Mouse (Mus musculus): ENCODE results near the gene Eif4e3. TPM values are rescaled to one million over a fixed set of nuclear protein-coding genes. Genes with fewer than 3 reads are reported as not detected.

The Eif4e3 gene
- polyA plus RNA-seq, 1 experiment from 2014 or later, result 14.9 TPM

DNA sequence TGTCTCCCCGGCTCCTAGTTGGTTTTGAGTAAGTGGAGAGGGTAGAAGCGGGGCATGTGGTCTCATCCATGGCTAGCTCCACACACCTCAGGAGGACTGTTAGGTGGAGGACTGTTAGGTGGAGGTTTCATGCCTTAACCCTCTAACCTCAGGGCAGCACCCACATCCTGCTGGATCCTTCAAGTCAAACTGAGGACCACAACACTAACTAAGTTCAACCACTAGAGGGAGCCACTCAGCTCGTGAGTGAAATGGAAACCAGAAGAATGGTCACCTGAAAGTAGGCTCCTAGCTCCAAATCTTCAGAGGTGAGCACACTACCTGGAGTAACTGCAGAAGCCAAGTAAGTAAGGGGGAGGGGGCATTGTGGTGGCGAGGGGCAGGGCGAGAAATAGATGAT lies 18.3 kb upstream of the Eif4e3 start:
- Histone ChIP-seq H3K4me2 (replicated peaks) (no peak overlapping the region), H3K9ac (no peak overlapping the region), H3K27ac (replicated peaks) (no peak overlapping the region), H3K9me3 (replicated peaks) (no peaks in the 10 kb centered on the region), H3K4me1 (no peaks in the 10 kb centered on the region), H3K4me3 (replicated peaks) (no peak overlapping the region), H3K36me3 (no peaks in the 10 kb centered on the region), H3K27me3 (peaks cover under 1% of the 10 kb centered on the region; the same call in 1 of the 2 replicates)
- 57% methylated on average over 5 of the region's 5 CpGs for WGBS
- ATAC-seq (ENCODE audit: insufficient number of reproducible peaks, low FRiP score, low TSS enrichment, low read depth), result no peak

DNA sequence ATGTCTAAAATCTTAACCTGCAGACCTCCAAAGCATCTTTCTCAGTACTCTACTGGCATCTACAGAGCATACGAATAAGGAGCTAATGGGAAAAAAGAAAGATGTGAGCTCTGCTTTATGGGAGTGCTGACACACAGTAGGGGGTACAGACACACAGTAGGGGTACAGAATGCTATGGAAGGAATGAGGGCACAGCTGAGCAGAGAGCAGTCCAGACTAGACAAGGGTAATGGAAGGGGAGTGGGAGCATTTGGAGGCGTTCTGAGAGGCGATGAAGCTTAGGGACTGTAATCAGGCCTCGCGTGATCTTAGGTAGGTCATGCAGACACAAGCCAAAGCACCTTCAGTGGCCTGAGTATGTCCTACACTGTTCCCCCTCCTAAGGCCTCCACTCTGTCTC lies 17.4 kb upstream of the Eif4e3 start:
- ATAC-seq (ENCODE audit: insufficient number of reproducible peaks, low FRiP score, low TSS enrichment, low read depth), result no peak
- no peak overlapping the region for H3K4me2 ChIP-seq (replicated peaks)
- no peaks in the 10 kb centered on the region for H3K27me3 ChIP-seq
- H3K9me3 ChIP-seq (replicated peaks), result no peaks in the 10 kb centered on the region
- no peak overlapping the region for H3K4me3 ChIP-seq (replicated peaks)
- 85% methylated on average over 5 of the region's 5 CpGs for WGBS
- H3K36me3 ChIP-seq, result no peaks in the 10 kb centered on the region
- no peak overlapping the region for H3K9ac ChIP-seq
- no peaks in the 10 kb centered on the region for H3K4me1 ChIP-seq
- H3K27ac ChIP-seq (replicated peaks), result no peak overlapping the region

DNA sequence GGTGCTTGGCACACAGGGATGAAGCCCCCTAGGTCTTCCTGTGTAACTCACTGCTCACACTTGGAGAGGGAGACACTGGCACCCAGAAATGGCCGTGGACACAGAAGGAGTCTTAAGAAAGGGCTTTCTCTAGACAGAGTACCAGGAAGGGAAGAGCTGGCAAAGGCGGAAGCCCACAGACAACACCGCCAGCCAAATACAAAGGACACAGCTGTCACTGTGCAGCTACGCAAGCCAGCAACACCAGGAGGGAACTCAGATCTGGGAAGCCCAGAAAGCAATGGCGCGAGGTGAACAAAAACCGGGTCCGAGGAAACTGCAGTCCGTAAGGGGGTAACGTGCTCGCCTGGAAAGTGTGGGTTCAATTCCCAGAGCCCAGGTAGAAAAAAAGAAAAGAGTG lies 11.5 kb upstream of the Eif4e3 start:
- H3K27me3 ChIP-seq, result no peaks in the 10 kb centered on the region
- no peaks in the 10 kb centered on the region for H3K4me1 ChIP-seq
- H3K9ac ChIP-seq, result no peak overlapping the region
- no peak overlapping the region for H3K27ac ChIP-seq (replicated peaks)
- no peak overlapping the region for H3K4me3 ChIP-seq (replicated peaks)
- no peaks in the 10 kb centered on the region for H3K9me3 ChIP-seq (replicated peaks)
- H3K36me3 ChIP-seq, result no peaks in the 10 kb centered on the region
- WGBS, result 86% methylated on average over 11 of the region's 11 CpGs
- H3K4me2 ChIP-seq (replicated peaks), result no peak overlapping the region
- no peak for ATAC-seq (ENCODE audit: insufficient number of reproducible peaks, low FRiP score, low TSS enrichment, low read depth)

DNA sequence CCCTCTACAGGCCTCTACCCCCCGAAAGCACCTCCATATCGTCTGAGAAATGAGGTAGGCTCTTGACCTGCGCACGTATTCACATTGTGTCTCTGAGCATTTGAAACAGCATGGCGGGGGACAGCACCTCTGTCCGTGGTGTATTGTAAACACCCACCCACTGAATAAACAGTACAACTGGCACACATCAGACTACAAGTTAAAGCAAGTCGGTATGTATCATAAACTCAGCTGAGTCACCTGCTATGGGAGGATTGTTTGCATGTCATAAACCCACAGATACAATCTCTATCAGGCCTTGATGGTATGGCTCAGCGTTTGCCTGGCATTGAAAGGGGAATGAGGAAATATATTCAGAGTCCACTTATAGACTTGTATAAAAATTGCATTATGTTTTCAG lies 10.8 kb upstream of the Eif4e3 start:
- ATAC-seq (ENCODE audit: insufficient number of reproducible peaks, low FRiP score, low TSS enrichment, low read depth), result no peak
- 80% methylated on average over 8 of the region's 8 CpGs for WGBS
- H3K36me3 ChIP-seq, result no peaks in the 10 kb centered on the region
- no peaks in the 10 kb centered on the region for H3K9me3 ChIP-seq (replicated peaks)
- no peak overlapping the region for H3K9ac ChIP-seq
- H3K4me1 ChIP-seq, result no peaks in the 10 kb centered on the region
- no peaks in the 10 kb centered on the region for H3K27me3 ChIP-seq
- H3K4me2 ChIP-seq (replicated peaks), result no peak overlapping the region
- no peak overlapping the region for H3K27ac ChIP-seq (replicated peaks)
- H3K4me3 ChIP-seq (replicated peaks), result no peak overlapping the region

DNA sequence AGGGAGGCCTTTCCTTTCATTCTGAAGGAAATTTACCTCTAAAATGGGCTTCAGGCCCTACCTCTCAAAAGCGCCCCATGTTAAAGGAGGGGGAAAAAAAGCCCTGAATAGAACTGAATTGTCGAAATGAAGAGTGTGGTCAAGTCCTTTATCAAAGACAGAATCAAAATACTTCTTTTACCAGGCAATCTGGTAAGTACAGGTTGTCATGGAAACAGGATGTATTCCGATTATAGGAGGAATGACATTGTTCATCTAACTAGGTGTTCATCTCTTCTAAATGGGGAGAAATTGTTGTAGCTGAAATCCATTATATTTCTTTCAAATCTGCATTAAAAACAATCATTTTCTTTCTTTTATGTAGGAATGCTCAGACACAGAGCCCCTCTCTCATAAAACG lies 7.9 kb upstream of the Eif4e3 start:
- Histone ChIP-seq H3K27ac (replicated peaks) (no peak overlapping the region), H3K36me3 (no peaks in the 10 kb centered on the region), H3K9me3 (replicated peaks) (no peaks in the 10 kb centered on the region), H3K4me3 (replicated peaks) (no peak overlapping the region), H3K9ac (no peak overlapping the region), H3K4me1 (no peaks in the 10 kb centered on the region), H3K4me2 (replicated peaks) (no peak overlapping the region), H3K27me3 (no peaks in the 10 kb centered on the region)
- 69% methylated on average over 4 of the region's 4 CpGs for WGBS
- ATAC-seq (ENCODE audit: insufficient number of reproducible peaks, low FRiP score, low TSS enrichment, low read depth), result no peak

DNA sequence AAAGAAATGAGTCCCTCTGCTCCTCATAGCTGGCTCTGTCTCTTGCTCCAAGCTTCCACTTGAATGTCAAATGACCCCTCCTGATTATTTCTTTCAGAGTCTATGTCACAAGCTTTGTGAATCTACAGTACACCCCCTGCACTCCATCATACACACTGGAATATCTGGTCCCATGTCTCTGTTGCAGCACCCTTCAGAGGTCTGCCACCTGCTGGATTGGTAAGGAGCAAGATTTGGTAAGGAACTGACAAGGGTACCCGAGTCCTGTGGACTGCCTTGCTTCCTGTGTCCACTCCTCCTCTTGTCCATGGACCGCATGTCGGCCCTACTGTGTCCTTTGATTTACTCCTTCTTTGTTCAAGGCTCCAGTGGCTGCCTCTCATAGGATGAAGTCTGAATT lies 5.2 kb upstream of the Eif4e3 start:
- H3K36me3 ChIP-seq, result no peaks in the 10 kb centered on the region
- H3K4me3 ChIP-seq (replicated peaks), result no peak overlapping the region
- no peak overlapping the region for H3K9ac ChIP-seq
- no peak for ATAC-seq (ENCODE audit: insufficient number of reproducible peaks, low FRiP score, low TSS enrichment, low read depth)
- H3K27ac ChIP-seq (replicated peaks), result no peak overlapping the region
- no peaks in the 10 kb centered on the region for H3K9me3 ChIP-seq (replicated peaks)
- H3K27me3 ChIP-seq, result no peaks in the 10 kb centered on the region
- peaks cover 9% of the 10 kb centered on the region for H3K4me1 ChIP-seq
- 70% methylated on average over 3 of the region's 3 CpGs for WGBS
- H3K4me2 ChIP-seq (replicated peaks), result no peak overlapping the region

DNA sequence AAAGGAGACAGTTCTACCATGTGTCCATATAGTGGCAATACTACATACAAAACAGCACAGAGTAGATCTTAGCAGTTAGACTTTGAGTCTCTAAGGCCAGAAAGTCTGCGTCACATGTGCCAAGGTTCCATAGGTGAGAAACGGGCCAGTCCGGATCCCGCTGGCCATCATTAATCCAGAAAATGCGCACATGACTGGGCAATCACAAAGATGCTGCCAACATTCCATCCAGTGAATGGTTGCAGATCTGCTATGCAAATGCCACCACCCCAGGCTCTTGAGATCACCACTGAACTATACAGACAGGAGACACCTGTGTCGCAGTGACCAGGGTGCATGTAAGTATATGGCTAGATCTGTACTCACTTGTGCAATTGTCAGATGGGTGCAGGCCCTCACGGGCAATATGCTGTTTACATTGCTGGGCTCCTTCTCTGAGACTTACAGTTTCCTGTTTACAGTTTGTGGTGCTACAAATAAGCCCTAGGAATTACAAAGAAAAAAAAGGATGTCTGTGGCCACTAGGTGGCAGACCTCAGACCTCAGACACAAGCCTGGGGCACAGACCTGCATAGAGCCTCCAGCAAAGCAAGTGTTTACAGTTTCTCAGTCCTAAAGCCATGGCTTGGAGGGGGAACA lies 4.0 kb upstream of the Eif4e3 start:
- H3K4me1 ChIP-seq, result peaks cover 17% of the 10 kb centered on the region
- no peaks in the 10 kb centered on the region for H3K9me3 ChIP-seq (replicated peaks)
- ATAC-seq (ENCODE audit: insufficient number of reproducible peaks, low FRiP score, low TSS enrichment, low read depth), result no peak
- no peak overlapping the region for H3K4me3 ChIP-seq (replicated peaks)
- H3K4me2 ChIP-seq (replicated peaks), result no peak overlapping the region
- no peak overlapping the region for H3K27ac ChIP-seq (replicated peaks)
- H3K27me3 ChIP-seq, result no peaks in the 10 kb centered on the region
- H3K9ac ChIP-seq, result no peak overlapping the region
- 78% methylated on average over 7 of the region's 7 CpGs for WGBS
- no peaks in the 10 kb centered on the region for H3K36me3 ChIP-seq

DNA sequence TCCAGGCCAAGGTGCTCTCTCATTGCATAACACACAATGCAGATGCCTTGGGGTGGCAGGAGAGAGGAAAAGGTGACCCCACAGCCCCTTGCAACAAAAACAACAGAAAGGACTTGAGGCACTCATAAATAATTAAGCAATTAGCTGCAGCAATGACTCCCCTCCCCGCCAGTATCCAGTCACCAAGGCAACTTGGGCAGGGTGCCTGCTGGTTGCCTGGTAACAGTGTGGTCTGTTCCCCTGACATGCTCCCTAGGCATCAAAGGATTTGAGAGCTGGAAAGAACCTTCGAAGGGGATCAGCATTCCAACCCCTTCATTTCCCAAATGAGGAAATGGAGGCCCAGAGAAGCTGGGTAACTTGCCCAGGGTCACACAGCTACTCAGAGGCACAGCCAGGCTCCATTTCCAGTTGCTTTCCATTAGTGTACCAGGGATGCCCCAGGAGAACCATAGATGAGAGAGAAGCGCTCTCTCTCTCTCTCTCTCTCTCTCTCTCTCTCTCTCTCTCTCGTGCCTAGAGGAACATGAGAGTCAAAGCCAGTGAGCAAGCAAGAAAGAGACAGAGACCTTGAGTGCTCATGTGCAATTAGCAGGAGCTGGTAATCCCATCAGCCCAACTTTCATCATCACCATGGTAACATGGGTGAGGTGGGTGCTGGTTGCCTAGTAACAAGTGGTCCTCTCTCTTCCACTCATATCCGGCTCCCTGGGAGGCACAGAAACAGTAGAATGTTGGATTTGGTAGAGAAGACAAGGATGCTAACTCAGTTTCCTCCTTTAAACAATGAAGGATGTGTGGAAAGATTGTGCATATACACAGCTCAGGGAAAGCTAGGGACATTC lies 3.1 kb upstream of the Eif4e3 start:
- no peak overlapping the region for H3K27ac ChIP-seq (replicated peaks)
- H3K27me3 ChIP-seq, result no peaks in the 10 kb centered on the region
- no peak overlapping the region for H3K4me2 ChIP-seq (replicated peaks)
- H3K9me3 ChIP-seq (replicated peaks), result no peaks in the 10 kb centered on the region
- H3K4me3 ChIP-seq (replicated peaks), result no peak overlapping the region
- no peak overlapping the region for H3K9ac ChIP-seq
- no peaks in the 10 kb centered on the region for H3K36me3 ChIP-seq
- H3K4me1 ChIP-seq, result peaks cover 17% of the 10 kb centered on the region
- WGBS, result 34% methylated on average over 5 of the region's 5 CpGs
- ATAC-seq (ENCODE audit: insufficient number of reproducible peaks, low FRiP score, low TSS enrichment, low read depth), result 0 out of 2 replicates have a peak, but pooled peaks have one; percentile 48

DNA sequence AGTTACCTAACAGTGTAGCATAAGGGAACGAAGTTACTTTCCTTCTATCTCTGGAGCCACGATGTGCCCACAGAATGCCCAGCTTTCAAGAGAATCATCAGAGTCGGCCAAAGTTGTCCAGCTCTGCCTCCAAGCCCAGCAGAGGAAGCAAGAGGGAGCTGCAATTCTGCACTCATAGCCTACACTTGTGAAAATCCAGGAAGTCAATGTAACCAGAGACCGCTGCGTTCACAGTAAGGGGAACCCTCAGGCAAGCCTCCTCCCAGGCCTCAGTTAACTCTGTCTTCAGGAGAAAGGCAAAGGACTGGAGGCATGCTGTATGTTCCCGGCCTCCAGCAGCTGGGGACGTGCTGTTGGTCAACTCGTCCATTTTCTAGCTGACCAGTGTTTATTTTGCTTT lies 719 bp upstream of the Eif4e3 start:
- Histone ChIP-seq H3K9ac (no peak overlapping the region), H3K4me2 (replicated peaks) (peak overlapping the region; percentile 95), H3K36me3 (no peaks in the 10 kb centered on the region), H3K4me3 (replicated peaks) (peak overlapping the region; percentile 76), H3K9me3 (replicated peaks) (no peaks in the 10 kb centered on the region), H3K27me3 (no peaks in the 10 kb centered on the region), H3K4me1 (peaks cover 20% of the 10 kb centered on the region), H3K27ac (replicated peaks) (peak overlapping the region; percentile 51)
- no peak for ATAC-seq (ENCODE audit: insufficient number of reproducible peaks, low FRiP score, low TSS enrichment, low read depth)
- WGBS, result 26% methylated on average over 8 of the region's 8 CpGs

DNA sequence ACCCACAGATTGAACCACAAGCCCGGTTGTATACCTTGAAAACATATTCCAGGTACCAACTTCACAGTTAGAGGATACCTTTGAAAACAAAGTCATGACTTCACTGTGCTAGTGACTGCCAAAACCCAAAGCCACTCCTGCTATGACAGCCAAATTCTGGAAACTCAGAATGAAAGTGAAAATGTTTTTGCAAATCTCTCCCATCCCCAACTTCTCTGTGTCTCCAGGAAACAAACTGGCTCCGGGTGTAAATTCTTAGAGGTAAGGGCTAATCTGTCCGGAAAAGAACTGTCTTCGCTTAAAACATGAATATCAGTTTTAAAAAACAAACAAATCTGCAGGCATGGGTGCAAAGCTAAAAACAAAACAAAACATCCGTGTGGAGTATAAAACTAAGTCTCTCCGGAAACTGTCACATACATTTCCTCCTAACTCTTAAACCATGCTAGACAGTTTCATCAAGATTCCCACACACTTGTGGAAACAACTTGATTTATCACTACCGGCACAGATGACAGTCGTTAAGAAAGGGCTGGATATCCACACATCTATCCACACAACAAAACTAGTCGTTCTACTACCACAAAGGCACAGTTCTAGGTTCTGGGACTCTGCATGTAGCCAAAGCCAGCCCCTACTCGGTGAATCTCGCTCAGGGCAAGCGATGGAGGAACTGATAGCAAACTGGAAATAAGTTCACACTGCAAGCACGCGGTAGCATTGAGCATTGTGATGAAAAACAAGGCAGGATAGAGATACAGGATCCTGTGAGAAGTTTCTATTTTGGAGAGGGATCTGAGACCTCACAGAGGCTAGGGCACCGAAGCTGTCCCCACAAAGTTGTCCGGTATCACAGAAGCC lies 884 bp downstream of the Eif4e3 start:
- no peak overlapping the region for H3K27ac ChIP-seq (replicated peaks)
- peak overlapping the region; percentile 76 for H3K9ac ChIP-seq
- H3K4me3 ChIP-seq (replicated peaks), result peak overlapping the region; percentile 76
- ATAC-seq (ENCODE audit: insufficient number of reproducible peaks, low FRiP score, low TSS enrichment, low read depth), result no peak
- H3K4me2 ChIP-seq (replicated peaks), result peak overlapping the region; percentile 95
- no peaks in the 10 kb centered on the region for H3K9me3 ChIP-seq (replicated peaks)
- no peaks in the 10 kb centered on the region for H3K27me3 ChIP-seq
- 23% methylated on average over 16 of the region's 16 CpGs for WGBS
- H3K36me3 ChIP-seq, result no peaks in the 10 kb centered on the region
- peaks cover 24% of the 10 kb centered on the region for H3K4me1 ChIP-seq

DNA sequence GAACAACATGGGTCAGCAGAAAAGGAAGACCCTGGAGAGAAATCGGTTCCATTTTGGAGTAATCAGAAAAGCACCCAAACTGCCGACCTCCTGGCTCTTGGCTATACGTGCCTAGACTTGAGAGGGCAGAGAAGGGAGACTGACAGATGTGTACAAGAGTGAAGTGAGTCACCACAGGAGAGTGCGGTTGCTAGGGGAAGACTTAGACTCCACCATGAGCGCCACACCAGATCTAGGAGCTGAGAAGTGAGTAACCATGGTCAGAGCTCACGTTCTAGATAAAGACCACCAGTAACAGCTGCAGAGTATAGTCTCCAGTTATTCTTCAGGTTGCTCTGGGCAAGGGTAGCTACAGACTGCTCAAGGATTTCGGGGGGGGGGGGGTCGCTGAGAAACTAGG lies 3.3 kb downstream of the Eif4e3 start:
- 69% methylated on average over 8 of the region's 8 CpGs for WGBS
- Histone ChIP-seq H3K36me3 (no peaks in the 10 kb centered on the region), H3K4me1 (peaks cover 29% of the 10 kb centered on the region), H3K27ac (replicated peaks) (no peak overlapping the region), H3K9me3 (replicated peaks) (no peaks in the 10 kb centered on the region), H3K4me2 (replicated peaks) (no peak overlapping the region), H3K9ac (no peak overlapping the region), H3K4me3 (replicated peaks) (no peak overlapping the region), H3K27me3 (no peaks in the 10 kb centered on the region)
- ATAC-seq (ENCODE audit: insufficient number of reproducible peaks, low FRiP score, low TSS enrichment, low read depth), result no peak

Data from embryonic facial prominence, embryonic 15.5 days (tissue).